Mouse (Mus musculus) adrenal gland, adult 18-20 months (tissue): ENCODE data around the gene Stx11. TPM values are rescaled to one million over a fixed set of nuclear protein-coding genes. Genes with fewer than 3 reads are reported as not detected.

Experiments used
- DNase-seq, 2 experiments: peaks; one replicate each; pipeline ENCODE4 v3.0.0; 2021 to 2022; ENCODE audit warnings: low spot score in 2 of 2
- total RNA-seq, 2 experiments: library from RNA; stranded (reverse); gene quantifications; 1 replicate in 1 of 2; 2 replicates in 1 of 2; pipeline ENCODE4 v1.2.3; 2021

Gene Stx11
- total RNA-seq, 2 experiments from 2014 or later: 6.5 to 11.0 TPM

GRCm38 (mm10) chr10:12917626-12918025 is 46.5 kb downstream of the Stx11 start:
- no peak for DNase-seq

GRCm38 (mm10) chr10:12916376-12916775 is 47.7 kb downstream of the Stx11 start:
- no peak for DNase-seq

- no peak for DNase-seq
Observed at GRCm38 (mm10) chr10:12915826-12916225, 48.3 kb downstream of the Stx11 start.

- DNase-seq: no peak
Observed at GRCm38 (mm10) chr10:12914203-12914602, 49.9 kb downstream of the Stx11 start.

- DNase-seq: no peak
Observed at GRCm38 (mm10) chr10:12911981-12912530, 52.0 kb downstream of the Stx11 start.

GRCm38 (mm10) chr10:12911451-12911850 is 52.6 kb downstream of the Stx11 start:
- no peak for DNase-seq

GRCm38 (mm10) chr10:12909891-12910290 is 54.2 kb downstream of the Stx11 start:
- DNase-seq: no peak

GRCm38 (mm10) chr10:12909179-12909578 is 54.9 kb downstream of the Stx11 start:
- no peak for DNase-seq

GRCm38 (mm10) chr10:12904140-12904528 is 60.0 kb downstream of the Stx11 start:
- DNase-seq: no peak

GRCm38 (mm10) chr10:12903440-12904139 is 60.5 kb downstream of the Stx11 start:
- no peak for DNase-seq

- no peak for DNase-seq
Observed at GRCm38 (mm10) chr10:12899901-12900300, 64.2 kb downstream of the Stx11 start.

GRCm38 (mm10) chr10:12893339-12893738 is 70.8 kb downstream of the Stx11 start:
- DNase-seq: no peak

GRCm38 (mm10) chr10:12888373-12888772 is 75.7 kb downstream of the Stx11 start:
- DNase-seq: no peak

Other genes starting within 250 kb of the Stx11 start
- 10 to 100 TPM; 73.1 to 79.5 TPM for gene Utrn, start 94.9 kb downstream of the Stx11 start, total RNA-seq
- 10 to 100 TPM; 10.6 to 12.5 TPM for gene Sf3b5, start 41.0 kb upstream of the Stx11 start, total RNA-seq
- gene Plagl1, start 96.2 kb upstream of the Stx11 start, total RNA-seq: 10 to 100 TPM in 1 of 2 experiments, 1 to 10 TPM in 1; 7.5 to 11.8 TPM
- gene Zc2hc1b, start 213.7 kb upstream of the Stx11 start, total RNA-seq: not detected
- gene Ltv1, start 228.9 kb upstream of the Stx11 start, total RNA-seq: 10 to 100 TPM; 39.3 to 42.5 TPM